Mouse (Mus musculus) embryo, embryonic 10 days (tissue): ENCODE measurements around the gene Tmem145.

Experiments used
- DNase-seq: peaks from one replicate; pipeline ENCODE4 v3.0.0-alpha.2; 2015; ENCODE audit warnings: low spot score

The Tmem145 gene

DNA sequence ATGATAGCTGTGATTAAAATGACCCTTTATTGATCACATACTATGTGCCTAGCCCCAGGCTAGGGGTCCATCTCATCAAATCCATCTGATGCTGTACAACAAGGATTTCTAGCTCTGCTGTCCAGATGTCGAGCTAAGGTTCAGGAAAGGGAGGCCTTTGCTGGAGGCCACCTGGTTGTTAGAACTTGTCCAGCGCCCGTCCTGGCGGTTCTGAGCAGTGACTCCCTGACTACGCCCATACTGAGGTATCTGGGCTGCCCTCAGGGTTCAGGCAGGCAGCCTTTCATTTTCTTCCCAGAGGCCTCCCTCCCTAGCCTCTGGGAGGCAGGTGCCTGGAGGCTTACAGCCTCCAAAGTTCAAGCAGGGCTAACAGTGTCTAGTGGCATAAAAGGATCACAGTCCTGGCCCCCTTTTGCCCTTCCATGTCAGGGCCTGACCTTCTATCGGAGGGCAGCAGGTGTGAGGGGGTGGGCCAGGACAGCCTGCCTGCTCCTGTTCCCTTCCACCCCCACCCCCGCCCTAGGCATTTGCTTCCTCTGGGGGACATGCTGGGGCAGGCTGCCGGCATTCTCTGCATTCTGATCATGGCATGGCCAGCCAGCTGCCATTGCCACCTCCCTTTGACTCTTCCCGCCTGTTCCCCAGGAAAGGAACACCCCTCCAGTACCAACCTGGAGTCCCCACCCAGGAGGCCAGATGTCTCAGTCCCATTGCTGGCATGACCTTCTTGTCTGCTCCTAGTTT, 30.2 kb upstream of the Tmem145 start:
- DNase-seq = no peak

DNA sequence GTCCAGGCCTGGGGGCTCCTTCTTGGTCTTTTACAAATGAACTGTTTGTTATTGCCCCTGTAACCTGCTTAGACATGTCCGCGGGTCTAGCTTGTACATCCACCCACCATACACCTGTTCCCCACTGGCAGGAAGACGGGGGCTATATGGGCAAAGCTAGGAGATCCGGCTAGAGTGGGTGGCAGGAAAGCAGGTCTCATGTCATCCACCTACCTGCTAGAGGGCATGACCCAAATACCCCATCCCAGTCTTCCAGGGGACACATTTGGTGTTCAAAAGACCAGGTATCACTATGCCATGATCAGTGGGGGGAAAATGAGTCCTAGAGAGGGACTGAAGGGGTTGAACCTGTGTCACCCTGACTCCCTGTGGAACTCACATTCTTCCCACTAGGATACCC, 28.5 kb upstream of the Tmem145 start:
- no peak for DNase-seq

DNA sequence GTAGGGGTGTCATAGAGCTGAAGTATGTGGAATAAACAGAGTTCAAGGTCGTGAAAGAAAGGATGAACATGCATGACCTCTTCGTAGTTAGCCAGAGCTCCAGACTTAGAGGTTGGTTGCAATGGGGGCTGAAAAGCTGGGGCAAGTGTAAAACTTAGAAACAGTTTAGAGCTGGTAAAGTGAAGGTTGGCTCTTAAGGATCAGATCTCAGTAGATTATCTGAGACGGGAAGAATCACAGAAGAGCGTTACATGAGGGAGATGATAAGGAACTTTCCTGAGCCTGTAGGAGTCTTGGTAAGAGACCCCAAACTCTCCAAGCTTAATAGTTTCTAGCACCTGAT, 27.9 kb upstream of the Tmem145 start:
- DNase-seq = no peak

DNA sequence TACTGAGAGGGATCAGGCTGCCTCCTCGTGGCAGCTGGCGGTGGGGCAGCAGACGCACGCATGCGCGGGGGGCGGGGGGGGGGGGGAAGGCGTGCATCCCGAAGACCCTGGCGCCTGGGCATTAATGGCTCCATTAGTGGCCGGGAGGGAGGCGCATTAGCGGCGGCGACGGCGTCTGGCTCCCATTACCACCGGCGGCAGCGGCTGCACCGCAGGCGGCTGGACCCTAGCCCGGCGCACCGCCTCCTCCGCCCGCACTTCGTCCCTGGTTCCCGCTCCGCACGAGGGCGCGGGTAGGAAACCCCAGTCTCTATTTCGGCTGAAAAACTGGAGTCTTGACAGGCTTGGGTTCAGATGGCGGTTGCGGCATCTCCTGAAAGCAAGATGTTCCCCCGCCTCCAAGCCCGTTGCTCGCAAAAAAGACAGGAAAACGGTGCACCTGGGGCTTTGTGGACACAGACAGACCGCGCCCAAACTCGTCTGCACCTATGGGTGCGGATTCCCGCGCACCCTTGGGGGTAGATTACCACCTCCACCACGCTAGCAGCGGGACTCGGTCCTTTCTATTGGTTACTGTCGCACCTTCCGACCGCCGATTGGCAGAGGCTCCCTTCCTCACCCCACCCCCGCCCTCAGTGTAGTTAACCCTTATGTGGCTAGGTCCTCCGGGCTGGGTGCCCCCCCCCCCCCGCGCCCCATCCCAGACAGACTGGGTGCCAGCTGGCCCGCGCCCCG, 27.4 kb upstream of the Tmem145 start:
- DNase-seq = peak; percentile 89

DNA sequence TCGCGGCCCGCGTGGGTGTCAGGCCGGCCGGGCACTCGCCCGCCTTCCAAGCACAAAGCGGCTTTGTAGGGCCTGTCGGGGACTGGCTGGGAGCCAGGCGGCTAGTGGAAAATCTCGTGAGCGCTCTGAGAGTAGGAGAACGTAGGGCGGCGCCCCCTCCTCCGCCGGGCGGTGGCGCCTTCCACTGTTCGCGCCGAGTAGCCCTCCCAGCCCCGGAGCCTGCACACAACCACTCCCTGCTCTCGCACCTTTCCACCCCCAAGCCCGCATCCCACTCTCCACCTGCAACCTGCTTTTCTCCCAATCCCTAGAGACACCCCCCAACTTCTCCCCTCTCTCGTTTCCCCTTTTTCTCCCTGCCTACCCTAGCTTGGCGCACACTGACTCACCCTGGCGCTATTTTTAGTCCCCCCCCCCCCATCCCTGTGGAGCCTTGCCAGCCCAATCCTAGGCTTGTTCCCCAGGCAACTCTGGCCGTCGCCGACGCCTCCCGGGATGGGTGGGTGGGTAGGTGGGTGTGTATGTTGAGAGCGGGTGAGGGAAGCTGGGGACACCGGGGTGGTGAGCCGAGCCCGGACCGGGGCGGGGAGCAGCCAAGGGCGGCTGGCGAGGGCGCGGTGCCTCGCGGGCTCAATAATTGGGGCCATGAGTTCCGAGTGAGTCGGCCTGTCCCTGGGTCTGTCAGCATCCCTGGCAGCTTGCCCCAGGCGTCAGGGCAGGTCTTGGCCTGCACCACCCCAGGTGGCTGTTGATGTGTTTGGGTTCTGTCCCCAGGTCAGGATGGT, 26.6 kb upstream of the Tmem145 start:
- DNase-seq = peak; percentile 88

DNA sequence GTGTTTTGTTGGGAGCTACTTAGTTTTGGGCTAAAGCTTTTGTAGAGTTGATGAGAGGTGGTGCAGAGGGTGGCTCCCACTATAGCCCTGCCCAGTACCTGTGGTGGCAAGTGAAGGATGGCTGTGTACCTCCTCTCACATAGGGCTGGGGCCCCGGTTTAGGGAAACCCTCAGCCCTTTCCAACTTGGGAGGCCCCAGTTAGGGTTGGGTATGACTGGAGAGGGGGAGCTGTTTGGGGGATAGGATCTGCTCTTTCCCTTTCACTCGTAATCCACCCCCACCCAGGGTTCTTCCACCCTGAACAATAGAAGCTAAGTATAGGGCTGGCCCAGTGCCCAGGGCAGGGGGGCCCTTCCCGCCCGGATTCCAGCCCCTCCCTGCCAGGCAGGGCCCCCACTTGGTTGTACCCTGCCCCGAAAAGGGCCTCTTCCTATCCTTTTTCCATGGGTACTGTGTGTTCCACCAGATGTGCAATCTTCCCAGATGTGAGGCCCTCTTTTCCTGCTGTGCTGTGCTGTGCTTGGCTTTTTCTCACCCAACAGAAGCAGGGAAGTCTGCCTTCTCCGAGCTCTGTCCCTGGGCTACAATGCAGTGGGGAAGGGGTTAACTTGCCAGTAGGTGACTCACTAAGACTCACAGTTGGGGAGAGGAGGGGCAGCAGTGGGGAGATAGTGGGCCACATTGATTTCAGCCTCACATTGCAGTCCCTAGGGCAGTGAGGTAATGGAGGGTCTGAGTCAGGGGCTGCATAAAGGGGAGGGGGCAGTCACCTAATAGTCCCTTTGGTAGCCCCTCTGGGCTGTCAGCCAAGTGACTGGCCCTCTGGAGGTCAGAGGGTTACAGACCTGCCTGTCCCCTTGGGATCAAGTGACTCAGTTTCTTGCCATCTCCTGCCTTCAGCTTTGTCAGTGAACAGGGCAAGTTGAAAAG, 25.8 kb upstream of the Tmem145 start:
- peak; percentile 70 for DNase-seq

DNA sequence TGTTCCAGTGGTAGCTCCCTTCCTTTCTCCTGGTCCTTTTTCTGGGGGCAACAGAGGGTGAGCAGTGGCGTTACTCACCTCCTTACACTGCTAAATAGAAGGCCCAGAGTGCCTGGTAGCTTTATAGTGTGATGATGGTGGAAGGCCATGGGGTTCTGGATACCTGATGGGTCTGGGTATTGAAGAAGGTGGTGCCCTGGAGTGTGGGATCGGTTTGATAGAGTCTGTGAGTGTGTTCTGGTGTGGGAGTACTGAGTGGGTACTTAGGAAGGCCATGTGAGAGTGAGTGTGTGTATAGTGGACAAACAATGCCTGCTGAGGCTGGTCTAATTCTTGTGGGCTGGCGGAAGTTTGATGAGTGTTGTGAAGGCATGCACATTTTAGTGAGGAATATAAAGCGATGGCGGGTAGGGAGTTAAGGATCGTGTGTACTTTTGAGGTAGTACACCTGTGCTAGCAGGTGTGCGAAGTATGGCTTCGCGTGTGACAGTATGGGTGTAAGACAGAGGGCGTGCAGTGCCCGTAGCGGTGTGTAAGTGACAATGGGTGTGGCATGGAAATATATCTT, 24.7 kb upstream of the Tmem145 start:
- DNase-seq = peak; percentile 21

DNA sequence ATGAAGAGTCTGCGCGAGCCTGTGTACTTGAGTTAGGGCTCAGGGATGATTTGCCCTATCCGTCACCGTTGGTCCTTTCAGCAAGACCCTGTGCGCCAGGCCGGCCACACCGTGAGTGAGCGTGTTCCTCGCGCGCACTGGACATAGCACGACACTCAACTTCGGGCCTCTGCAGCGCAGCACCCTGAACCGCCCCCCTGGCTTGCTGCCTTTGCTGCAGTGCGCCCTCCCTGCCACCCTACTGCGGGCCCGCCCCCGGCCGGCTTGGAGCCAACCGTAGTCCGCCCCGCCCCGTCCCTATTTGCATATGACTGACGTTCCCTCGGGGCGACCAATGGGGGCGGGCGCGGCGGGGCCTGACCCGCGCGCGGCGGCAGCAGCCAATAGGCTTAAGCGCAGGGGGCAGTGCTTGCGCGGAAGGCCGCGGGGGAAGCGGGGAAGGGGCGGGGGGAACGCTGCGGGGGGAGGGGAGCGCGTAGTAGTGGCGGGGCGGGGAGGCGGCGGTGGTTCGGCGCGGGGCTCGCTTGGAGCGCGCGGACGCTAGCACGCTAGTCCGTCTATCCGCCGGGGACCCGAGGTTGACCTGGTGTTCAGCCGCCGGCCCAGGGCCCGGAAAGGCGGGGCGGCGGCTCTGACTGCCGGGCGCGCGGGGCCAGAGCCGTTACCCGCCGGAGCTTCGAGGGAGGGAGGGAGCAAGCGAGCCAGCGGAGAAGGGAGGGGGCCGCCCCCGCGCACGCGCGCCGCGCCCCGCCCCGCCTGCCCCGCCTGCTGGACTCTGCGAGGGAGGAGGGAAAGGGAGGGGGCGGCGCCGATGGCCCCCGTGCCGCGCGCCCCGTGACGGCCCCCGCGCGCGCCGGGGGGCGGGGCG, 23.9 kb upstream of the Tmem145 start:
- DNase-seq = peak; percentile 94

DNA sequence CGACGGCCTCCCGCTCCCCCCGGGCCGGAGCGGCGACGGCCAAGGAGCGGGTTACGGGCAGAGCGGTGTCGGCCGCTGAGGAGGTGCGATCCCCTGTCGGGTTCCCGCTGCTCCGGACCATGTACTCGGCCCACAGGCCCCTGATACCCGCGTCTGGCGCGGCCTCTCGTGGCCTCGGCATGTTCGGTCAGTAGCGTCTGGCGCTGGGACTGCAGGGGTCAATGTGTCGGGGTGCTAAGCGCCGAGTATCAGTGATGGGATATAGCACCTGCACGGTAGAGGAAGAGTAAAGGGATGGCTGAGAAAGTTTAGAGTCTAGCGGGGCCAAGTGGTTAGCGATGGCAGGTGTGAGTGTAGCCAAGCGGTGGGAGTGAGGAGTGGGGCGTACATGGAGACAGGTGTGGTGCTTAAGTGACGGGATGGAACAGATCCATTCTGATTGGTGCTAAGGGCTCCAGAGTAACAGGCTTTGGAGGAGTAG, 23.1 kb upstream of the Tmem145 start:
- DNase-seq = peak; percentile 67

DNA sequence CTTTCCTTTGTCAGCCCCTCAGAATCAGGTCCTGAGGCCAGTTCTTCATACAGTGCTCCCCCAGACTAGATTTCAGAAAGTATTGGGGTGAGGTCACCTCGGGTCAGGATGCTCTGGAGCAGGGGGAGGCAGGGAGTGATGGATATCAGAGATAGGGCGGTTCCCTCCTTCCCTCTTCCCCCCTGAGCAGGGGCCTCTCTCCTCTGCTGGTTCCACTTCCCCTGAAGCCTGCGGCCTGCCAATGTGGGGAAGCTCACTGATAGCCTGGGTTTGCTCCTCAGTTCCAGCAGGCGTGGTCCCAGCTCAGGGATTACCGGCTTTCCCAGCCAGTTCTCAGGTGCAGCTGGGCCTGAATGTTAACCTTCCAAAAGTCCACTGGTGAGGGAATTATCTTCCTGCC, 22.3 kb upstream of the Tmem145 start:
- no peak for DNase-seq

DNA sequence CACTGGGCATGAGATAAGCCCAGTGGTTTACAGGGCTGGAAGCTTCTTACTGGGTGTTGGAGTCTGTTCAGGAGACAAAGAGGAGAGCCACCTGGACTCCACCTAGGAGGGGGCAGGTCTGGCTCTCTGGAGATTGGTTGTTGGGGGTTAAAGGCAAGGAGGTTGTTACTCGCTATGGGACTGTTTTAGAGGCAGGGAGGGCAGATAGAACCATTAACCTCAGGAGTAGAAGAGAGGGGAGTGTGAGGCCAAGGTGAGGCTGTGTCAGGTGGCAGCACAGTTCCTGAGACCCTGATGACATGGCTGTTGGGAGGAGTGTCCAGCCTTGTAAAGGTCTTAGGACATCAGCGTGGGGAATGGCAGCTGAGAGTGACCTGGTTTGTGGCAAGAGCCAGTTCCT, 21.7 kb upstream of the Tmem145 start:
- no peak for DNase-seq

DNA sequence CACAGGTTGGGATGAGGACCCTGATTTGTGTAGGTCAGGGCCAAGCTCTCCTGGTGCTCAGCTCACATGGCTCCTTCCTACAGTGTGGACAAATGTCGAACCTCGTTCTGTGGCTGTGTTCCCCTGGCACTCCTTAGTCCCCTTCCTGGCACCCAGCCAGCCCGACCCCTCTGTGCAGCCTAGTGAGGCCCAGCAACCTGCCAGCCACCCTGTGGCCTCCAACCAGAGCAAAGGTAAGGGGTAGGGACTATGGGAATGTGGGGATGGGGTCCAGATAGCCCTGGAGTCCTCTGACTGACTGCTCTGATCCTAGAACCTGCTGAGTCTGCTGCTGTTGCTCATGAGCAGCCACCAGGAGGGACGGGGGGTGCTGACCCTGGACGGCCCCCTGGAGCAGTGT, 21.1 kb upstream of the Tmem145 start:
- DNase-seq = no peak

DNA sequence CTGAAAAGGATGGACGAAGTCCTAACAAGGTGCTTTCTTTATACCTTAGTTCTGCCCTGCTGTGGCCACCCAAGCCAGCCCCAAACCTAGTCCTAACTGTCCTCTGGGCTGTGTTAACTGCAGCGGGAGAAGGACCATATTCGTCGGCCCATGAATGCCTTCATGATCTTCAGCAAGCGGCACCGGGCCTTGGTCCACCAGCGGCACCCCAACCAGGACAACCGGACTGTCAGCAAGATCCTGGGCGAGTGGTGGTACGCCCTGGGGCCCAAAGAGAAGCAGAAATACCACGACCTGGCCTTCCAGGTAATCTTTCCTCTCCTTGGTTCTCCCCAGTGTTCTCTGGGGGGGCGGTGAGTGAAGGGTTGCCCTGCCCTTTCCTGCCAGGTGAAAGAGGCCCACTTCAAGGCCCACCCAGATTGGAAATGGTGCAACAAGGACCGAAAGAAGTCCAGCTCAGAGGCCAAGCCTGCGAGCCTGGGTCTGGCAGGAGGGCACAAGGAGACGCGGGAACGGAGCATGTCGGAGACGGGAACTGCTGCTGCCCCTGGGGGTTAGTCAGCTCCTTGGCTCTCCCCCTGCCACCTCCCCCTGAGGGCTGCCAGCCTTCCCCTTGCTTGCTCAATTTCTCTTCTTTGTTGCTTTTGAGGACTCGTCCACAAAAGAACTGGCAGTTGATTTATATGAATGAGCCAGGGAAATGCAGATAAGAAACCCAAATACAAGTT, 20.2 kb upstream of the Tmem145 start:
- no peak for DNase-seq

DNA sequence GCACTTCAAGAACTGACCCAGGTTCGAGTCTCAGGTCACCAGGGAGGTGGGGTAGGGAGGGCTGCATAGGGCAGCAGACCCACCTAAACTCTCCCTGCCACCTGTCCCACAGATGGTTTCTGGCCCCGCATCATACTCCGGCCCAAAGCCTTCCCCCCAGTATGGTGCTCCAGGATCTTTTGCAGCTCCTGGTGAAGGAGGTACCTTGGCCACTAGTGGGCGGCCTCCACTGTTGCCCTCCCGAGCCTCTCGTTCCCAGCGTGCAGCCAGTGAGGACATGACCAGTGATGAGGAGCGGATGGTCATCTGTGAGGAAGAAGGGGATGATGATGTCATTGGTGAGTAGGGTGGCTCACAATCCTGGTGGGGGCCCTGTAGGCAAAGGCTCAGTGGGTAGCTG, 18.9 kb upstream of the Tmem145 start:
- DNase-seq = no peak

DNA sequence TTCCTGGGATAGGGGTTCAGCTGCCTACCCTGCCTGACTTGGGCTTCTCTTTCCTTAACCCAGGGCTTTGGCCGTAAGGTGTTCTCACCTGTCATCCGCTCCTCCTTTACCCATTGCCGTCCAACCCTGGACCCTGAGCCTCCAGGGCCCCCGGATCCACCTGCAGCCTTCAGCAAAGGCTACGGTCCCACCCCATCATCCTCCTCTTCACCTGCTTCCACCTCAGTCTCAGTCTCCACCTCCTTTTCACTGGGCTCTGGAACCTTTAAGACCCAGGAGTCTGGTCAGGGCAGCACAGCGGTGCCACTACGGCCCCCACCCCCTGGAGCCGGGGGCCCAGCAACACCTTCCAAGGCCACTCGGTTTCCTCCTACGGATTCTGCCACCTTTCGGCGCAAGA, 17.9 kb upstream of the Tmem145 start:
- DNase-seq = no peak

DNA sequence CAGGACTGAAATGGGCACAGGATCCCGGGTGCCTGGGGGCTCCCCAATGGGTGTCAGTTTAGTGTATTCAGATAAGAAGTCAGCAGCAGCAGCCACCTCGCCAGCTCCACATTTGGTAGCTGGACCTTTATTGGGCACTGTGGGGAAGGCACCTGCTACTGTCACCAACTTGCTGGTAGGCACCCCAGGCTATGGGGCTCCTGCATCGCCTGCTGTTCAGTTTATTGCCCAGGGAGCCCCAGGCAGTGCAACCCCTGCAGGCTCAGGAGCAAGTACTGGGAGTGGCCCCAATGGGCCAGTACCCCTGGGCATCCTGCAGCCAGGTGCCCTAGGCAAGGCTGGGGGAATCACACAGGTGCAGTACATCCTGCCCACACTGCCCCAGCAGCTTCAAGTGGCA, 17.2 kb upstream of the Tmem145 start:
- no peak for DNase-seq

DNA sequence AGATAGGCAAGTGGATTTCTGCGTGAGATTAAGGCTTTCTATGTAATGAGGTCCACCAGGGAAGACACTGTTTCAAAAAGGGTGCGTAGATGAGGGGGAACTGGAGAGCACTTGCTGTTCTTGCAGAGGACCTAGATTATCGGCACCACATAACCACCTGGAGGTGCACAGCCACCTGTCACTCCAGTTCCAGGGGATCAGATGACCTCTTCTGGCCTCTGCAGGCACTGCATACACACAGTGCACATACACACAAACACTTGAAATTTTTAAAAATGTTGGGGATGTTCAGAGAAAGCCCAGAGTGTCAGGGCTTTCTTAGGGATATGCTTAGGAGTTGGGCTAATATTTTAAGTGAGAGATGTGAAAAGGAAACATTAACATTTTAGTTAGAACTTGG, 16.0 kb upstream of the Tmem145 start:
- DNase-seq = no peak

DNA sequence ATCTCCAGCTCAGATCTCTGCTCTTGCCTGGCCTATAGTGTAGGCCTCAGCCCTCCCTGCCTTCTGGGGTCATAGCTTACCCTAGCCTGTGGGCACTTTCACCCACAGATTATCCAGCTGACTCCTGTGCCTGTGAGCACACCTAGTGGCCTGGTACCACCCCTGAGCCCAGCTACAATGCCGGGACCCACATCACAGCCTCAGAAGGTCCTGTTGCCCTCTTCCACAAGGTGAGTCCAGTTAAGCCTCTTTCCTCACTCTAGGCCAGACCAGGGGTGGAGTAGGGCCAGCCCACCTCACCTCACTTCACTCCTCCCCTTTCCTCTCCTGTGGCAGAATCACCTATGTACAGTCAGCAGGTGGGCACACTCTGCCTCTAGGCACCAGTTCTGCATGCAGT, 15.4 kb upstream of the Tmem145 start:
- no peak for DNase-seq

DNA sequence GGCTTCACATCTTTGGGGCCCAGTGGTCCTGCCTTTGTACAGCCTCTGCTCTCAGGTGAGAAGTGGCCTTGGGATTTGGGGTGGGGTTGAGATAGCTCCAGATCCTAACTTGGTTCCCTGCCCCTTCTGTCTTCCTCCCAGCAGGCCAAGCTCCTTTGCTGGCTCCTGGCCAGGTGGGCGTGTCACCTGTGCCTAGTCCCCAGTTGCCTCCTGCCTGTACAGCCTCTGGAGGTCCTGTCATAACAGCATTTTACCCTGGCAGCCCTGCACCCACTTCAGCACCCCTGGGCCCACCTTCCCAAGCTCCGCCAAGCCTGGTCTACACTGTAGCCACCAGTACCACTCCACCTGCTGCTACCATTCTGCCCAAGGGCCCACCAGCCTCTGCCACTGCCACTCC, 15.0 kb upstream of the Tmem145 start:
- no peak for DNase-seq

DNA sequence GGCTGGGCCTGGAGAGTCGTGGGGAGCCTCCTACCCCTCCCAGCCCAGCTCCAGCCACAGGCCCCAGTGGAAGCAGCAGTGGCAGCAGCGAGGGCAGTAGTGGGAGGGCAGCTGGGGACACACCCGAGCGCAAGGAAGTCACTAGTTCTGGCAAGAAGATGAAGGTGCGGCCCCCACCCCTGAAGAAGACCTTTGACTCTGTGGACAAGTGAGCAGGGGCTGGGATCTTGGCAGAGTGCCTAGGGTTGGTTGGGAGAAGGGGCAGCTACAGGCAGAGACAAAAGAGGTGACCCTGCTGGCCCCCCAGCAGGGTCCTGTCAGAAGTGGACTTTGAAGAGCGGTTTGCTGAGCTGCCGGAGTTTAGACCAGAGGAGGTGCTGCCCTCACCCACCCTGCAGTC, 13.8 kb upstream of the Tmem145 start:
- no peak for DNase-seq
